Mouse (Mus musculus) layer of hippocampus, adult 6 months (tissue): ENCODE measurements around the gene Olfr469. TPM values are rescaled to one million over a fixed set of nuclear protein-coding genes. Genes with fewer than 3 reads are reported as not detected.

Experiments used
- long read RNA-seq, 2 experiments: library from polyadenylated mRNA; unstranded; transcript quantifications; one replicate each; pipeline ENCODE4 v2.0.0; 2019 to 2020
- polyA plus RNA-seq: library from polyadenylated mRNA; unstranded; fragments of <200 nt; fragmentation: Nextera tagmentation; gene quantifications from 2 replicates; pipeline ENCODE4 v1.2.3, GENCODE M21; 2021

Gene Olfr469
- polyA plus RNA-seq = not detected in 2 replicates
- long read RNA-seq, experiment 1 = 0 reads
- long read RNA-seq, experiment 2 = 0 reads

DNA sequence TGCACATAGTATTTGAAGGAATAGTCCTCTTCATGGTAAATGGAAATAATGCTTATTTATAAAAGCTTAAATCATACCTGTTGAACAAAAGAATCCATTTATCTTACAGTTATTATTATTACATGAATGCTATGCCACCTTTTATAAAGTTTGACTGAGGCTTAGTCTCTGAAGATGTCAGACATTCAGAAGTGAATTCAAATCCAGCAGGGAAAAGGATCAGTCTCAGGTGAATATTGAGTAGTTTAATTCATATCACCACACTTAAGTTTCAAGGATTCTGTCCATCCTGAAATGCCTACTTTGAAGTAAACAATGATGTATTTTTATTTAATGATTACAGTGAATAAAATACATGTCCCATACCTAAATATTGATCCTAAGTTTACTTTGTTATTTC, at the start of gene Olfr469:
Gene Olfr469 (minus strand): TSS at position 101 of the 400 bp plus-strand sequence.

DNA sequence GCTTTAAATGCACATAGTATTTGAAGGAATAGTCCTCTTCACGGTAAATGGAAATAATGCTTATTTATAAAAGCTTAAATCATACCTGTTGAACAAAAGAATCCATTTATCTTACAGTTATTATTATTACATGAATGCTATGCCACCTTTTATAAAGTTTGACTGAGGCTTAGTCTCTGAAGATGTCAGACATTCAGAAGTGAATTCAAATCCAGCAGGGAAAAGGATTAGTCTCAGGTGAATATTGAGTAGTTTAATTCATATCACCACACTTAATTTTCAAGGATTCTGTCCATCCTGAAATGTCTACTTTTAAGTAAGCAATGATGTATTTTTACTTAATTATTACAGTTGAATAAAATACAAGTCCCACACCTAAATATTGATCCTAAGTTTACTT, 22.0 kb upstream of the Olfr469 start, which contains the start of gene Olfr470:
Gene Olfr470 (minus strand): TSS at position 101 of the 400 bp plus-strand sequence.

GRCm38 (mm10) chr7:107811963-107812362, 13.4 kb downstream of the Olfr469 start, which contains the start of gene Olfr467:
TSS of gene Olfr467 (plus strand) at chr7:107812263.

GRCm38 (mm10) chr7:107801108-107801507, 24.2 kb downstream of the Olfr469 start, which contains the start of gene Ovch2:
TSS of gene Ovch2 (minus strand) at chr7:107801208.

Other genes starting within 250 kb of the Olfr469 start
- 3.1 and 4.3 TPM in 2 replicates for gene Ppfibp2, start 230.3 kb downstream of the Olfr469 start, polyA plus RNA-seq
- not detected in 2 replicates for gene 5330417H12Rik, start 200.4 kb downstream of the Olfr469 start, polyA plus RNA-seq
- gene Cyb5r2, start 67.5 kb downstream of the Olfr469 start, polyA plus RNA-seq = 0.15 and 0.45 TPM in 2 replicates
- gene Ovch2, start 24.3 kb downstream of the Olfr469 start, polyA plus RNA-seq = not detected in 2 replicates
- gene Olfr467, start 13.3 kb downstream of the Olfr469 start, polyA plus RNA-seq = not detected in 2 replicates
- not detected in 2 replicates for gene Olfr470, start 21.9 kb upstream of the Olfr469 start, polyA plus RNA-seq
- not detected in 2 replicates for gene Olfr472, start 72.4 kb upstream of the Olfr469 start, polyA plus RNA-seq
- not detected in 2 replicates for gene Olfr473, start 104.9 kb upstream of the Olfr469 start, polyA plus RNA-seq
- gene Olfr474, start 129.1 kb upstream of the Olfr469 start, polyA plus RNA-seq = not detected in 2 replicates
- gene Olfr476, start 139.3 kb upstream of the Olfr469 start, polyA plus RNA-seq = not detected in 2 replicates
- gene Olfr477, start 161.2 kb upstream of the Olfr469 start, polyA plus RNA-seq = not detected in 2 replicates
- not detected in 2 replicates for gene Olfr478, start 208.4 kb upstream of the Olfr469 start, polyA plus RNA-seq
- not detected in 2 replicates for gene Olfr479, start 225.2 kb upstream of the Olfr469 start, polyA plus RNA-seq
- not detected in 2 replicates for gene Olfr480, start 241.8 kb upstream of the Olfr469 start, polyA plus RNA-seq